Mouse (Mus musculus) ES-Bruce4 (cell line): ENCODE data around the gene Eid3. TPM values are rescaled to one million over a fixed set of nuclear protein-coding genes. Genes with fewer than 3 reads are reported as not detected.

Experiments
- H3K27ac ChIP-seq: 2 replicates; pipeline ENCODE4 v1.5.1; 2012; ENCODE audit warnings: low read length, inconsistent platforms; ENCODE audit not compliant: insufficient read depth
- H3K27me3 ChIP-seq: 2 replicates; pipeline ENCODE4 v1.6.1; 2012; ENCODE audit warnings: mild to moderate bottlenecking, low read length, inconsistent platforms; ENCODE audit not compliant: control insufficient read depth, poor library complexity, insufficient read depth, severe bottlenecking
- H3K36me3 ChIP-seq: 2 replicates; pipeline ENCODE4 v1.6.1; 2012; ENCODE audit warnings: inconsistent platforms, mild to moderate bottlenecking, low read length, moderate library complexity; ENCODE audit not compliant: control insufficient read depth, poor library complexity, insufficient read depth, severe bottlenecking
- H3K4me1 ChIP-seq: one replicate; pipeline ENCODE4 v1.8.1; 2011; ENCODE audit warnings: low read length; ENCODE audit not compliant: control insufficient read depth, insufficient read depth
- H3K4me3 ChIP-seq: 2 replicates; pipeline ENCODE4 v1.5.1; 2011; ENCODE audit warnings: low read depth, mild to moderate bottlenecking, low read length
- H3K9ac ChIP-seq: 2 replicates; pipeline ENCODE4 v1.6.1; 2012; ENCODE audit warnings: low read depth, mild to moderate bottlenecking, inconsistent platforms; ENCODE audit not compliant: poor library complexity, severe bottlenecking
- H3K9me3 ChIP-seq: replicated peaks from 2 replicates; pipeline ENCODE4 v1.6.1; 2012; ENCODE audit warnings: mild to moderate bottlenecking, low read length, inconsistent platforms; ENCODE audit not compliant: control insufficient read depth, poor library complexity, insufficient read depth, severe bottlenecking
- CTCF ChIP-seq: IDR thresholded peaks from one replicate; pipeline ENCODE4 v1.8.1; 2011; ENCODE audit warnings: low read depth, low read length
- EP300 ChIP-seq: IDR thresholded peaks from 2 replicates; pipeline ENCODE4 v1.6.1; 2011; ENCODE audit warnings: low read depth, low read length; ENCODE audit not compliant: insufficient read depth
- POLR2A ChIP-seq: IDR thresholded peaks from one replicate; pipeline ENCODE4 v1.8.1; 2011; ENCODE audit warnings: low read length; ENCODE audit not compliant: insufficient read depth
- polyA plus RNA-seq: library from polyadenylated mRNA; stranded (reverse); fragments of >200 nt; gene quantifications from 2 replicates; pipeline ENCODE4 v1.2.4, GENCODE M21; 2011; ENCODE audit warnings: low read depth; ENCODE audit not compliant: missing spikeins, insufficient read depth, insufficient read length

Gene Eid3
- polyA plus RNA-seq, 1 experiment, result 12.7 TPM

GRCm38 (mm10) chr10:82888576-82888975 lies 22.1 kb downstream of the Eid3 start:
- TF ChIP-seq POLR2A, result no peak
- no peak for TF ChIP-seq EP300
- TF ChIP-seq CTCF, result no peak
- Histone ChIP-seq H3K9me3 (no peaks in the 10 kb centered on the region), H3K4me1 (no peaks in the 10 kb centered on the region), H3K36me3 (peaks cover 83% of the 10 kb centered on the region), H3K9ac (no peak overlapping the region), H3K27me3 (no peaks in the 10 kb centered on the region), H3K27ac (no peak overlapping the region), H3K4me3 (no peak overlapping the region)

GRCm38 (mm10) chr10:82889447-82889973 lies 23.1 kb downstream of the Eid3 start:
- Histone ChIP-seq H3K36me3 (peaks cover 84% of the 10 kb centered on the region), H3K4me1 (no peaks in the 10 kb centered on the region), H3K9me3 (no peaks in the 10 kb centered on the region), H3K27ac (no peak overlapping the region), H3K4me3 (no peak overlapping the region), H3K27me3 (no peaks in the 10 kb centered on the region), H3K9ac (no peak overlapping the region)
- no peak for TF ChIP-seq CTCF
- no peak for TF ChIP-seq EP300
- TF ChIP-seq POLR2A, result no peak

GRCm38 (mm10) chr10:82890936-82891335 lies 24.5 kb downstream of the Eid3 start:
- Histone ChIP-seq H3K4me3 (no peak overlapping the region), H3K9ac (no peak overlapping the region), H3K27me3 (no peaks in the 10 kb centered on the region), H3K36me3 (peaks cover 83% of the 10 kb centered on the region), H3K27ac (no peak overlapping the region), H3K9me3 (no peaks in the 10 kb centered on the region), H3K4me1 (no peaks in the 10 kb centered on the region)
- TF ChIP-seq EP300 (no peak), CTCF (no peak), POLR2A (no peak)

GRCm38 (mm10) chr10:82891427-82891826 lies 25.0 kb downstream of the Eid3 start:
- Histone ChIP-seq H3K27ac (no peak overlapping the region), H3K27me3 (no peaks in the 10 kb centered on the region), H3K4me1 (no peaks in the 10 kb centered on the region), H3K36me3 (peaks cover 83% of the 10 kb centered on the region), H3K9me3 (no peaks in the 10 kb centered on the region), H3K9ac (no peak overlapping the region), H3K4me3 (no peak overlapping the region)
- TF ChIP-seq POLR2A (no peak), CTCF (no peak), EP300 (no peak)

GRCm38 (mm10) chr10:82892442-82893055 lies 26.1 kb downstream of the Eid3 start:
- Histone ChIP-seq H3K27ac (no peak overlapping the region), H3K9me3 (no peaks in the 10 kb centered on the region), H3K9ac (no peak overlapping the region), H3K36me3 (peaks cover 74% of the 10 kb centered on the region), H3K27me3 (no peaks in the 10 kb centered on the region), H3K4me1 (no peaks in the 10 kb centered on the region), H3K4me3 (no peak overlapping the region)
- TF ChIP-seq EP300 (no peak), CTCF (no peak)

- H3K4me1 ChIP-seq, result no peaks in the 10 kb centered on the region
- no peak for TF ChIP-seq CTCF
- TF ChIP-seq EP300, result no peak
- no peak for TF ChIP-seq POLR2A
- no peak overlapping the region for H3K4me3 ChIP-seq
- peaks cover 62% of the 10 kb centered on the region for H3K36me3 ChIP-seq
- H3K27ac ChIP-seq, result no peak overlapping the region
- no peaks in the 10 kb centered on the region for H3K9me3 ChIP-seq
- H3K27me3 ChIP-seq, result no peaks in the 10 kb centered on the region
- no peak overlapping the region for H3K9ac ChIP-seq
Measured at GRCm38 (mm10) chr10:82893872-82894650, 27.6 kb downstream of the Eid3 start.
